Mouse (Mus musculus): ENCODE measurements around the gene Mcfd2.

Gene Mcfd2

DNA sequence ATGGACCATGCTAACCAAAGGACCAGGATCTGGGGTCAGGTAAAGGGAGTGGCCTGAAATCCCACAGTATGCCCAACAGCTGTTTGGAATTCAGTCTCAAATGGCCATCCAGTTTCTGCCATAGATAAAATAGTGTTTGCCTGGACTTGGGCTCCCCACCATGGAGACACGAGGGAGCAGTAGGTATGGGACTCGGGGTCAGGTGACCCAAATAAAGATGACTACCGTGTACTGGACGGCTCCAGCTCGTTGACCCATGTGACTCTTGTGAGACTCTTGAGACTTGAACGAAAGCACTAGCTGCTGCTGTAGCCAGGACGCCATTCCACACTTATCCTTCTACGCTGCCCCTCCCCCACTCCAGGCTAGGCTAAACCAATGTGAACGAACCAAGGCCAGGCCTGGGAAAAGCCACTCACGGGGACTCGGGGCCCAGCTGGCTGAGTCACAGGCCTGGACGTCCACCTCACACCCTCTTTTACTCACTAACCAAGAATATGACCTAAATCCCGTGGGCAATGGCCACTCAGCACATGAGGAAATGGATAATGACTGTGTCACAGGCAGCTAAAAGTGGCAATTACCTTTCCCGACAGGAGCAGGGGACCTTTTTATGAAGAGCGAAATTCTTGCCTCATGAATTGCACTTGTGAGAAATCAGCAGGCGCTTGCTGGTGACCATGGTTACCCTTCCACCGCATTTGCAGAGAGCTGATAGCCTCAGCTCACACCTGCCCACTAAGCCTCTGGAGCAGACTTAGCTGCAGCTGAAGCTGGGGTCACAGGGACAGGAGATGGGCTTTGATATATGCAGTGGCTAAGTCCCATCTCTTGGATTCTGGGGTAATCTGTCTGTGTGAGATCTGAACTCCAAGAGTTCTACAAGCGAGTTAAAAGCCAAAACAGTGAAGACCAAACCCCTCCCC is 28.7 kb downstream of the Mcfd2 start:
- peak; percentile 73 for DNase-seq

DNA sequence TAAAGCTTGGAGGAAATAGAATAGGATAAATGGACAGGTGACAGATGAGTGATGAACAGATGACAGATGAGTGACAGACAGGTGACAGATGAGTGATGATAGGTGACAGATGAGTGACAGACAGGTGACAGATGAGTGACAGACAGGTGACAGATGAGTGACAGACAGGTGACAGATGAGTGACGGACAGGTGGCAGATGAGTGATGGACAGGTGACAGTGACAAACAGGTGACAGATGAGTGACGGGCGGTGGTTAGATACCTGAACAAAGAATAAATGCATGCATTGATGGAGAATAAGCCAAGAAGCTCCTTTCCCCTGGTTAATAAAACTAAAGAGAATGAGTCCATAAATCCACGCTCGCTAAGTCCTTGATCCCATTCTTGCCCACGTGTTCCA is 30.7 kb downstream of the Mcfd2 start:
- DNase-seq = no peak

- DNase-seq = no peak
Observed at GRCm38 (mm10) chr17:87227878-87228277, 37.9 kb downstream of the Mcfd2 start.

DNA sequence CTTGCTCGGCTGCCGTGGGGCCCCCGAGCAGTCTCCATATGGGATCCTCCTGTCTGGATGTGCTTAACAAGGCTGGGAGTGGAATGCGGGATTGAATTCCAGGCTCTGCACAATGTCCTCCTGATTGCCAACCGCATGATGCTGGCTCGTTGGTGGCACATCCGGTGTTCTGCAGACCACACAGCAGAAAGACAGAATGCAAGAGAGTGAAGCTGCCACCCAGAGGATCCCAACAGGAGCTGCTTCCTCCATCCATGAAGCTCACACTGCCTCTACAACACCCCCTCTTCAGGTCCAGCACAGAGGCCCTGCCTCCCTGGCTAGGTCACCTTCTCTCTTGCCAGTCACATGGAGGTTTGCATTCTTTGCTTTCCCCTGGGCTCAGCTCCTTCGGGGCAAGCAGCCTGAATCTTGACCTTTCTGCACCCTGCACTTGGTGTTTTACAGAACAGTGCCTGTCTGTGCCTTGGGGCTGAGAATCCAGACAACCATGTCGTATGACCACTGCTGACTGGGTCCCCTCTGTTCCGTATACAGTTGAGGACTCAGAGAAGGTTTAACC is 39.6 kb downstream of the Mcfd2 start:
- no peak for DNase-seq

DNA sequence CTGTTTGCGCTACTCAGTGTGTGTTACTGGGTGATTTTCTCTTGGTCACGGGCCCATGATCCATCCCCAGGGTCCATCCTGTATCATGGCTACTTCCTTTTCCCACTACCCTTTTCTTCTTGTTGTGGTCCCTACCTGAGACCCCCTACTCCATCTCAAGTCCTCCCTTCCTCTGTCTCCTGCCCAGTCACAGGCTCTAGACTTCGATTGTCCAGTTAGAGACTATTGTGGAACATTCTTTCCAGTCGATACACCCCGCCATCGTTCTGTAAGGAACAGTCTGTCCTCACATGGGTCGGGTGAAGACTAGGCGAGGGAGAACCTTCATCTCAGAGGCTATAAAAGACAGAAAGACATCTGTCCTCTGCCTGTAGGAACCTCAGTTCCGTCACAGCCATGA is 40.4 kb downstream of the Mcfd2 start:
- no peak for DNase-seq

DNA sequence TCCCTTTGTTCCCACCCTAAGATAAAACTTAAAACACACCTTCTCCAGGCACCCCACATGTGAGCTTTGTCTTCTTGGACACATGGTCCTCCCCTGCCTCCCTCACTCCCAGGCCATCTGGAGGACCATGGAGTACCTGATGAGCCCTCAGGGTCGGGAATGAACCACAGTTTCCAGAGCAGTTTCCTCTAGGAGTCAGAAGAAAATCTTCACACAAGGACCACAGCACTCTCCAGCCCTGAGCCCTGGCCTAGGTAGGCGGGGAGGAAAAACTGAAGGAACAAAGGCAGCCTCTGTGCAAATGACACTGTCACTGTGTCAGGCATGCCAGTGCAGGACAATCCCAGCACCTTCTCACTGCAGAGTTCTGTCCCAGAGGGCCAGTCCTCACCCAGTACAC is 41.3 kb downstream of the Mcfd2 start:
- no peak for DNase-seq

- DNase-seq = no peak
Observed at GRCm38 (mm10) chr17:87219456-87219855, 46.3 kb downstream of the Mcfd2 start.

DNA sequence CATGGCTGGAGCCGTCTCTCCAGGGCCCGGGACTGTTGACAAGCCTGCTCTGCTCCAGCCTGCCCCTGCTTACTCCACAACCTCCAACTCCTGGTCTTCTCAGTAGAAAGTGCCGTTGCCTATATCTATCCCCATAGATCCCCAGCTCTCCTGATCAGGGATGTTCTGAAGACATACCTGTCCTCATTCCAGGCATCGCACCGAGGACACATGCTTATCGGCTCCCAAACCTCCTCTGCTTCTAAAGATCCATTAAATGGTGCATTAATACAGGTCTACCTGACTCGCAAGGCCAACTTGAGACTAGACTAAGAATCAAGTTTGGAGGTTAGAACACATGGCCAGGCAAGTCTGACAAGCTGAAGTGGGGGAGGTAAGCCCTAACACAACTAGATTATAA is 51.2 kb downstream of the Mcfd2 start:
- DNase-seq = no peak

DNA sequence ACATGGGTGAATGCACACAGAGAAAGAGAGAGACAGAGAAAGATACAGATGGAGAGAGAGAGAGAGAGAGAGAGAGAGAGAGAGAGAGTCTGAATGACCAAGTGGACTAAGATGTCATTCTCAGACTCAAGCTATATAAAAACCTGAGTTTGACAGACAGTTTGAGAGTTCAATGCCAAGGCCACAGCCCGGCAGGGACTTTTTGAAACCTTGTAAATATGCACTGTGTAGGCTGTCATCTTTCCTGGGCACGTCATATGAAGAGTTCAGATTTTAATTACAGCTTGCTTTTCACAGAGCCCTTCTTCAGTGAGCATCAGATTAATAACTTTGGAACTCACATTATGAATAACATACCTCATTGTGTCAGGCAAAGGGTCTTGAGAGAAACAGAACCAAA is 55.2 kb downstream of the Mcfd2 start:
- no peak for DNase-seq

DNA sequence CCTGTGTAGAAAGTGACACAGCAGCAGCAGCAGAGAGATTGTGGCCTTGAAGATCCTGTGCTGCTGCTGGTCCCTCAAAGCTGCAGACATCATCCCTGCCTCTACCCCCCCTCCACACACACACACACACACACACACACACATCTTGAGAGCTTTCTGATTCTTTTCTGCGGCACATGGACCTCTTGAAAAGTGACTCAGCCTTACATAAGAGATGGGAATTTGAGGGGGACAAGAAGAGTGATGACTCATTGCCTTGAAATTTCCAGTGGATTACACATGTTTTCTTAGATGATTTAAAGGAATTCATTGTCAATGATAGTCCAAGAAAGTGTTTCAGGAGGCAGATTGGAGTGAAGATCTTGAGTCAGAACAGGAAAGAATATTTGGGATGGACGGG is 58.9 kb downstream of the Mcfd2 start:
- no peak for DNase-seq

Data from retina, postnatal 1 day (tissue).